Mouse (Mus musculus): ENCODE data around the gene Ccl17. TPM values are rescaled to one million over a fixed set of nuclear protein-coding genes. Genes with fewer than 3 reads are reported as not detected.

Ccl17 gene
- polyA plus RNA-seq, 1 experiment from 2014 or later = 0.46 TPM

DNA sequence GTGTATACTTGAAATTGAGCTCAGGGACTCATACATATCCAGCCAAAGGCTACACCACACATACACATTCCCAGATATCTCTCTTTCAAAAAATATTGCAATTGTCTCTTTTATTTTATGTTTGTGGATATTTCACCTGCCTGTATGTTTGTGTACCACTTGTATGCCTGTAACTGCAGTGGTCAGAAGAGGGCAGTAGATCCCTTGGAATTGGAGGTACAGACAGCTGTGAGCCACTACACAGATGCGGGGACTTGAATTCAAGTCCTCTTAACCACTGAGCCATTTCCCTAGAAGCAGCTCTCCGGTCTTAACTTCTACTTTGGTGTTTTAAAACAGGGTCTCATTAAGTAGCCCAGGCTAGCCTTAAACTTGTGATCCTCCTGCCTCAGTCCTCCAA lies 15.5 kb upstream of the Ccl17 start:
- no peak overlapping the region for H3K4me3 ChIP-seq (replicated peaks)
- no peak overlapping the region for H3K9ac ChIP-seq (replicated peaks)
- H3K9me3 ChIP-seq = no peaks in the 10 kb centered on the region
- ATAC-seq = no peak
- no peak overlapping the region for H3K4me2 ChIP-seq (replicated peaks)
- H3K27ac ChIP-seq = no peak overlapping the region
- H3K36me3 ChIP-seq = no peaks in the 10 kb centered on the region
- H3K4me1 ChIP-seq (replicated peaks) = peaks cover 6% of the 10 kb centered on the region
- no peaks in the 10 kb centered on the region for H3K27me3 ChIP-seq
- 90% methylated on average over 2 of the region's 2 CpGs for WGBS

- Histone ChIP-seq H3K9me3 (no peaks in the 10 kb centered on the region), H3K36me3 (no peaks in the 10 kb centered on the region), H3K4me2 (replicated peaks) (no peak overlapping the region), H3K9ac (replicated peaks) (no peak overlapping the region), H3K4me1 (replicated peaks) (peaks cover 5% of the 10 kb centered on the region; the same call in 1 of the 2 replicates), H3K4me3 (replicated peaks) (no peak overlapping the region), H3K27me3 (no peaks in the 10 kb centered on the region), H3K27ac (no peak overlapping the region)
- WGBS = 62% methylated on average over 7 of the region's 7 CpGs
- ATAC-seq = no peak
These were observed 9.8 kb upstream of the Ccl17 start for GRCm38 (mm10) chr8:94800278-94800968.

GRCm38 (mm10) chr8:94801293-94802095 lies 8.8 kb upstream of the Ccl17 start:
- ATAC-seq = no peak
- no peak overlapping the region for H3K4me3 ChIP-seq (replicated peaks)
- no peaks in the 10 kb centered on the region for H3K9me3 ChIP-seq
- no peak overlapping the region for H3K27ac ChIP-seq
- no peaks in the 10 kb centered on the region for H3K27me3 ChIP-seq
- peaks cover 6% of the 10 kb centered on the region for H3K4me1 ChIP-seq (replicated peaks)
- no peaks in the 10 kb centered on the region for H3K36me3 ChIP-seq
- WGBS = 38% methylated on average over 14 of the region's 14 CpGs
- H3K4me2 ChIP-seq (replicated peaks) = no peak overlapping the region
- no peak overlapping the region for H3K9ac ChIP-seq (replicated peaks)

DNA sequence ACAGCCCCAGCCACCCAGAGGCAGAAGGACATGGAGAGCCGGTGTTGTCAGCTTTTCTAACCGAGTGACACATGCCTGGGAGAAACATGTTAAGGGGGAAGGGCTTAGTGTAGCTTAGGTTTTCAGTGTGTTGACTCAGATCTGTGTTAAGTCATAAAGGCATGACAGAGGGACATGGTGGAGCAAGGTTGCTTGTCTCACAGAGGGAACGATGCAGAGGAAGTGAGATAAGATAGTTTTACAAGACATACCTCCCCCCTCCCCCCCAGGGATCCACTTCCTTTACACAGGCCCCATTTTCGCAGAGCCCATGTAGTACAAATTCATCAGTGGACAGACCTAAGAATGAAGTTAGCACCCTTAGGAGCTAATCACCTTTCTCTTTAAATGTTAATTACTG lies 7.9 kb upstream of the Ccl17 start:
- H3K4me3 ChIP-seq (replicated peaks) = no peak overlapping the region
- no peak overlapping the region for H3K4me2 ChIP-seq (replicated peaks)
- H3K9ac ChIP-seq (replicated peaks) = no peak overlapping the region
- no peak overlapping the region for H3K27ac ChIP-seq
- peaks cover 12% of the 10 kb centered on the region for H3K4me1 ChIP-seq (replicated peaks)
- ATAC-seq = no peak
- H3K9me3 ChIP-seq = no peaks in the 10 kb centered on the region
- no peaks in the 10 kb centered on the region for H3K36me3 ChIP-seq
- 84% methylated on average over 4 of the region's 4 CpGs for WGBS
- H3K27me3 ChIP-seq = no peaks in the 10 kb centered on the region

DNA sequence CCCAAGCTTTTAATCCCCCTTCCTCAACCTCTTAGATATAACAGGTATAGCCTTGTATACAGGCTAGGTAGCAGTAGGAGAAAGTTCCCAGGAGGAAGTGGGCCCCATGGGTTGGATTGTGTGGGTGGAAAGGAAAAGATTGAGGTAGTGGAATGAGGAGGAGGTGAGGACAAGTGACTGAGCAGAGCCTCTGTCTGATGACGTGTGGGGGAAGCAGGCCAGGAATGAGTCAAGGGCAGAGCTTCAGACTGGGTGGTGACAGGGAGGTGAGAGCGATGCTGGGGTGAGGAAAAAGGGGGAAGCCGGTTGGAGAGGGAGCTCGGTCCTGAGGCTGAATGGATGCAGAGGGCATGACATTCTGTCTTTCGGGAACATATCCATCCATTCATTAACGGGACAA lies 6.7 kb upstream of the Ccl17 start:
- no peak overlapping the region for H3K27ac ChIP-seq
- peaks cover 13% of the 10 kb centered on the region for H3K4me1 ChIP-seq (replicated peaks)
- H3K9ac ChIP-seq (replicated peaks) = no peak overlapping the region
- H3K36me3 ChIP-seq = no peaks in the 10 kb centered on the region
- no peaks in the 10 kb centered on the region for H3K27me3 ChIP-seq
- WGBS = 80% methylated on average over 6 of the region's 6 CpGs
- no peak overlapping the region for H3K4me3 ChIP-seq (replicated peaks)
- no peaks in the 10 kb centered on the region for H3K9me3 ChIP-seq
- no peak overlapping the region for H3K4me2 ChIP-seq (replicated peaks)
- ATAC-seq = no peak

- H3K9me3 ChIP-seq = no peaks in the 10 kb centered on the region
- H3K9ac ChIP-seq (replicated peaks) = no peak overlapping the region
- 81% methylated on average over 10 of the region's 10 CpGs for WGBS
- no peak overlapping the region for H3K4me3 ChIP-seq (replicated peaks)
- H3K27me3 ChIP-seq = no peaks in the 10 kb centered on the region
- H3K36me3 ChIP-seq = no peaks in the 10 kb centered on the region
- H3K4me1 ChIP-seq (replicated peaks) = peaks cover 13% of the 10 kb centered on the region
- no peak overlapping the region for H3K27ac ChIP-seq
- ATAC-seq = no peak
- H3K4me2 ChIP-seq (replicated peaks) = no peak overlapping the region
These were observed 5.5 kb upstream of the Ccl17 start for GRCm38 (mm10) chr8:94804546-94805340.

DNA sequence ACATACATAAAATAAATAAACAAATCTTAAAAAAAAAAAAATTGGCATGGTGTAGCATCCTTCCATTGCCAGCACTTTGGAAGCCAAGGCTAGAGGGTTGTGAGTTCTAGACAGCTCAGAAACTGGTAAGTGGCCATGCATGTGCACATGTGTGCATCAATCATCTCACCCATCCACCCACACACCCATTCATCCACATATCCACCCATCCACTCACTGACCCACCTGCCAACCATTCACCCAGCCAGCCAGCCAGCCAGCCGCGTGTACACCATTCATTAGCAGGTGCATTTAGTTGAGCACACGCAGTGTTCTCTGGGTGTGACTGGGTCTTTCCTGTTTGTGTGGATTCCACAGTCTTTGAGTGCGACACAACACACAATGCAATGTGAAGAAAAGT lies 4.4 kb upstream of the Ccl17 start:
- no peak for ATAC-seq
- Histone ChIP-seq H3K4me3 (replicated peaks) (no peak overlapping the region), H3K27me3 (no peaks in the 10 kb centered on the region), H3K4me2 (replicated peaks) (no peak overlapping the region), H3K9me3 (no peaks in the 10 kb centered on the region), H3K4me1 (replicated peaks) (peaks cover 13% of the 10 kb centered on the region), H3K36me3 (no peaks in the 10 kb centered on the region), H3K27ac (no peak overlapping the region), H3K9ac (replicated peaks) (no peak overlapping the region)
- 70% methylated on average over 4 of the region's 4 CpGs for WGBS

DNA sequence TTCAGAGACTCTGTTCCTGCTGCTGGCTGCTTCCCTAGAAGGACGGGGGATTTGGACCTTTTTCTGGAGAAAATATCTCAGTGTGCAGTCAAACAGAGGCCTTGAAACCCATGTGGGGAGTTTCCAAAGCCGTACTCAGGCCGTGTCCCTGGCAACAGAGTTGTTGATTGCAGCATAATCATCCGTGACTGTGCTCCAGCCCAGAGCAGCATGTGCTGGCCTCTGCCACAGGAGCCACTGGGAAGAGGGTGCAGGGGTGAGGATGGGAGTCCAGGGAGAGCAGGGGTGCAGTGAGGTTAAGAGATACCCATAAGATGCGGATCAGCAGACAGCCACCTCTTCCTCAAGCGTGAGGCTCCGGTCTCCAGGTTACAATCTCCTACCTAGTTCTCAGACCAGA lies 2.7 kb upstream of the Ccl17 start:
- H3K4me3 ChIP-seq (replicated peaks) = no peak overlapping the region
- ATAC-seq = no peak
- no peak overlapping the region for H3K9ac ChIP-seq (replicated peaks)
- no peaks in the 10 kb centered on the region for H3K36me3 ChIP-seq
- H3K9me3 ChIP-seq = no peaks in the 10 kb centered on the region
- H3K4me2 ChIP-seq (replicated peaks) = no peak overlapping the region
- no peaks in the 10 kb centered on the region for H3K27me3 ChIP-seq
- peaks cover 13% of the 10 kb centered on the region for H3K4me1 ChIP-seq (replicated peaks)
- WGBS = 52% methylated on average over 7 of the region's 7 CpGs
- H3K27ac ChIP-seq = no peak overlapping the region

DNA sequence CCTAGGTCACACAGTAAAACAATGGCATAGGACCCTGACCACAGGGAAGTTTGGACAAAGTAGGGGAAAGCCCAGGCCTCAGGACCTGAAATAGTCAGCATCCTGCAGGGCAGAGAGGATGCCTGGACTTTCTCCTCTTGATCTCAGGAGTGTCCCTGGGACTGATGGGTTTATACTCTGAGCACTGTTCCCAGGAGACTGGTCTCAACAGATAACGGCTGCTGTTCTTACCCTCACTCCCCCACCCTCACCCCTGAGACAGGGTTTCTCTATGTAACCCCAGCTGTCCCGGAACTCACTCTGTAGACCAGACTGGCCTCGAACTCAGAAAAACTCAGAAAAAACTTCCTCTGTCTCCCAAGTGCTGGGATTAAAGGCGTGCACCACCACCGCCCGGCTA lies 1.9 kb upstream of the Ccl17 start:
- ATAC-seq = no peak
- Histone ChIP-seq H3K9me3 (no peaks in the 10 kb centered on the region), H3K36me3 (no peaks in the 10 kb centered on the region), H3K9ac (replicated peaks) (no peak overlapping the region), H3K27me3 (no peaks in the 10 kb centered on the region), H3K4me1 (replicated peaks) (peaks cover 15% of the 10 kb centered on the region), H3K4me3 (replicated peaks) (no peak overlapping the region), H3K4me2 (replicated peaks) (no peak overlapping the region), H3K27ac (no peak overlapping the region)
- WGBS = 86% methylated on average over 6 of the region's 6 CpGs

- Histone ChIP-seq H3K36me3 (no peaks in the 10 kb centered on the region), H3K27me3 (no peaks in the 10 kb centered on the region), H3K9me3 (no peaks in the 10 kb centered on the region), H3K27ac (no peak overlapping the region), H3K4me3 (replicated peaks) (no peak overlapping the region), H3K4me1 (replicated peaks) (peaks cover 15% of the 10 kb centered on the region), H3K9ac (replicated peaks) (0 out of 2 replicates have a peak overlapping the region, but pooled peaks have one; percentile 7), H3K4me2 (replicated peaks) (no peak overlapping the region)
- WGBS = 83% methylated on average over 5 of the region's 5 CpGs
- ATAC-seq = no peak
These were observed 602 bp downstream of the Ccl17 start for GRCm38 (mm10) chr8:94810855-94811254.

DNA sequence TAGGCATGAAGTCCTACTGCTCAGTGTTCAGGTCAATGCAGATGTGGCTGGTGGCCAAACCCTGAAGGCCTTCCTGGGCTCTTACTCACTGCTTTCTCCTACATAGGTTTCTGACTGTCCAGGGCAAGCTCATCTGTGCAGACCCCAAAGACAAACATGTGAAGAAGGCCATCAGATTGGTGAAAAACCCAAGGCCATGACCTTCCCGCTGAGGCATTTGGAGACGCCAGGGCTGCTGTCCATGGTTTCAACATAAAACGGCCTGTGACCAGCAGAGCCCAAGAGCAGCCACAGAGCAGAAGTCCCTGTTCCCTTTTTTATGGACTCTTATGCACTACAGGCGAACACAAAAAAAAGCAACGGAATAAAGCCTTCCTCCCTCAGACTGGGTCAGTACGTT lies 1.4 kb downstream of the Ccl17 start:
- H3K4me3 ChIP-seq (replicated peaks) = no peak overlapping the region
- WGBS = 83% methylated on average over 6 of the region's 6 CpGs

DNA sequence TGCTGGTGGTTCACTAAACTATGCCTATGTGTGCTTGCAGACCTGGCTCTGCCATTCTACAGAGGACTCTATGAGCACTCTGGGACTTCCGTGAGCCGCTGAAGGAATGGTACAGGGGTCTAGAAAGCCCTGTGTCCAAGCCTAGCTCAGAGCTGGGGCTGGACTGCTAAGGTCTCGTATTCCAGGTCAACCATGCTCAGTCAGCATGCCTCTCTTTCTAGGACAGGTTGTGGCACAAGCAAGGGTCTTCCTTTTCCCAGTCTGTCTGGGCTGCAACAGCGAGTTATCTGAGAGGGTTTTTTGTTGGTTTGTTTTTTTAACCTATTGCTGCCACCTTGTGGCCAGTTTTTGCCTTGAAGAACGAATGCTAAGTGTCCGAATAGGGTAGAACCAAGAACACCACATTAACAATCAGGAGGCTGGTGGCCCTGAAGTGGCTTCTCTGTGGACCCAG lies 2.4 kb downstream of the Ccl17 start:
- ATAC-seq = peak; percentile 82
- Histone ChIP-seq H3K27me3 (no peaks in the 10 kb centered on the region), H3K36me3 (no peaks in the 10 kb centered on the region), H3K9me3 (no peaks in the 10 kb centered on the region), H3K4me1 (replicated peaks) (peaks cover 6% of the 10 kb centered on the region), H3K4me3 (replicated peaks) (peak overlapping the region; percentile 26), H3K9ac (replicated peaks) (peak overlapping the region; percentile 44), H3K4me2 (replicated peaks) (peak overlapping the region; percentile 44), H3K27ac (peak overlapping the region; percentile 71)
- 25% methylated on average over 6 of the region's 6 CpGs for WGBS

More for the DNA sequence above, 1.4 kb downstream of the Ccl17 start:
- no peak overlapping the region for H3K27ac ChIP-seq
- no peaks in the 10 kb centered on the region for H3K9me3 ChIP-seq
- no peak for ATAC-seq
- H3K4me1 ChIP-seq (replicated peaks) = peaks cover 12% of the 10 kb centered on the region
- H3K4me2 ChIP-seq (replicated peaks) = no peak overlapping the region
- no peak overlapping the region for H3K9ac ChIP-seq (replicated peaks)
- no peaks in the 10 kb centered on the region for H3K36me3 ChIP-seq
- no peaks in the 10 kb centered on the region for H3K27me3 ChIP-seq
